Mouse (Mus musculus) WW6 (cell line): ENCODE data around the gene Tmem222.

Experiments used
- DNase-seq: peaks from one replicate; pipeline ENCODE4 v3.0.0-alpha.2; 2013; ENCODE audit warnings: low read depth, low spot score

Tmem222 gene

GRCm38 (mm10) chr4:133285299-133285698, 7.7 kb upstream of the Tmem222 start:
- no peak for DNase-seq

GRCm38 (mm10) chr4:133282656-133283055, 5.1 kb upstream of the Tmem222 start:
- no peak for DNase-seq

DNA sequence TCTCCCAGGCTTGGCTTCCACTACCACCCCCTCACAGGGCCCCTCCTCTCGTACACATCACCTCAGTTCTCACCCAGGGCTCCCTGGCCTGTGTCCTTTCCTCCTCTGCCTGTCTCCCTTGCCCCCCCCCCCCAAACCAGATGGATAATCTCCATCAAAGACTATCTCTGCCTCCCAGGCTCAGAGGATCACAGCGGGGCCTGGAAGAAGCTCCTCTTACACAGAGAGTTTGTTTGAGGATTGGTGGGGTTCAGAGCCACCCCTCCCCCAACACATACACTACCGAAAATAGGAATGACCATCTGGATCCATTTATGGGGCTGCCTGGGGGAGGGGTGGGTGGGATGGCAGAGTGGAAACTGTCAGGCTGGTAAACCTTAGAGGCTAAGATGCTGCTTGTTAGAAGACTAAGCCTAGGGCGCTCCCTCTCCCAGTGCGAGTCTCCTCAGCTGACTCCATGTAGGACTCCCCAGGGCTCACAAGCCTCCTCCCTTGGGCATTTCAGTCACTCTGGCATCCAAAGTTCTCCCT, 4.4 kb upstream of the Tmem222 start:
- DNase-seq, result no peak

DNA sequence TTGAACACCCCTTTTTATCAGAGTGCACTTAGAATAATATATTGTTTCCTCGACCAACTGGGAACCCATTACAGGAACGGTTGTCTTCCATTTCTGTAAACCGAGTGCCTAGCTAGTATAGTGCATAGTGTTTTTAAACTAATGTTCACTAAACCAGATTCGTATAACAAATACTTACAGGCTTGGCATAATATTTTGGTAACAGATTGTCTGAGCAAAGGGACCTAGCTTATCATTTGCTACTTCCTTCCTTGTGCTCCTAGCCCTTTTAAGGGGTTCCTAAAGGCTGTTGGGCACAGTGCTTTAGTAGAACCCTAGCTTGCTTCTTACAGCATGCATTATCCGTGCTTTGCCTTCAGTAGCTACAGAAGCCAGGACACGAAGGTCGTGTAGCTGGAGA, 3.9 kb upstream of the Tmem222 start:
- DNase-seq, result no peak

- DNase-seq, result no peak
These were observed 890 bp upstream of the Tmem222 start for GRCm38 (mm10) chr4:133278482-133278881.

DNA sequence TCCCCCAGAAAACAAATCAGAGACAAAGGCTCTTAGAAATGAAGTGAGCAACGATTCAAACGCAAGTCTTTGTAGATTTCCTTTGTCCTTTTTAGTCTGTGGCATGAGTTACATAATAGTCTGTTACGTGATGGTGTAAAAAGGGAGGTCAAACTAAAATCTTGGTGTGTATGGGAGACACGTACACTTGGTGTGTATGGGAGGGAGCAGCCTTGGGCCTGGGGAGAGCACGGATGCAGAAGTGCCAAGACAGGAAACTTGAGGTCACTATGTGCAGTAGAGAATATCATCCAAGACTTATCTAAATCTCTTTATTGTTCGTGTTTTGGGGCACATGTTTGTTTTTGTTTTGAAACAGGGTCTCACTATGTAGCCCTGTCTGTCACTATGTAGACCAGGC, 475 bp upstream of the Tmem222 start:
- DNase-seq, result no peak

DNA sequence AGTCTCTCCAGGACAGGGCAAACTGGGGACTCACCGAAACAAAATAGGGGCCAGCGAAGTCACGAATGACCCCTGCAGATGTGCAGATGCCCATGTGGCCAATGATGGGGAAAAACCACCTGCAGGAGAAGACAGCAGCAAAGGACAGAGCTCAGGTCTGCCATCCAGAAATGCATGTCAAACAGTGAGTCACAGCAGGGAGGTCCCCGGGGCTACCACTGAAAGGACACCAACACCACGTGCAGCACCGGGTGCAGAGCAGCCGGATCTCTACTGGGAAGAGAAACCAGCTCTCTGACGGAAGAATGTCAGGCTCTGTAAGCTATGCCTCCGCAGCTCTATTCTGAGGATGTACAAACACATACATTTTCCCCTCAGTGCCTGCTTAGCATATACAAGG, 6.7 kb downstream of the Tmem222 start:
- no peak for DNase-seq

DNA sequence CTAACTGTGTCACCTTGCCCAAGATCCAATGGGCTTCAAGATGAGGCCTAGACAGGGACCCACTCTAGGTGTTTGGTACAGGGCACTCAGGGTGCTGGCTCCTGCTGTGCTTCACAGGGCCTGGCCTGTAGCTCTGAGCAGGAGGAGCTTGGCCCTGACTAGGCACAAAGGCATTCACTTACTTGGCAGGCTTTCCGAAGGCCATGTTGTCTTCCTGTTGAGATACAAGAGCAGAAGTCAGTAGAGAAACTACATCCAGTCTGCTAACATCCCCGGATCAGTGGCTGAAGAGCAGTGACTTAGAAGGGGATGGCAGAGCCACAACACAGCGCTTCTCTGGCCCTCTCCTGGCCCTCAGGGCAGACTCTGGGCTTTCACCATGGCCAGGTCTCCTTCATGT, 8.0 kb downstream of the Tmem222 start:
- DNase-seq, result no peak

DNA sequence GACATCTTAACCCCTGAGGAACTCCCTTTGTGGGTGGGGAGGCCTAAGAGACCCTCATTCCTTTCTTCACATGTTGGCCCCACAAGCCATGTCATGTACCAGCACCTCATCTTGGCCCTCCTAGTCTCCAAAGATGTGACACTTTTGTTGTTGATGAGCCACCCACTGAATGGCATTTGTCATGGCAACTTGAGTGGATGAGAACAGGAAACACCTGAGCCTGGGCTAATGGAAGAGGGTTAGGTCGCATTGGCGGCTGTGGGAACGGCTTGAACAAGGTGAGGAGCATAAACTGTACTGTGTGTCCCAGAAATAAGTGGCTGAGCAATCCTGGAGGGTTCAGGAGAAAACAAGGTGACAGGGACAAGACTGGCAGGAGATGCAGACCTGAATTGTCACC, 8.7 kb downstream of the Tmem222 start:
- DNase-seq, result no peak

DNA sequence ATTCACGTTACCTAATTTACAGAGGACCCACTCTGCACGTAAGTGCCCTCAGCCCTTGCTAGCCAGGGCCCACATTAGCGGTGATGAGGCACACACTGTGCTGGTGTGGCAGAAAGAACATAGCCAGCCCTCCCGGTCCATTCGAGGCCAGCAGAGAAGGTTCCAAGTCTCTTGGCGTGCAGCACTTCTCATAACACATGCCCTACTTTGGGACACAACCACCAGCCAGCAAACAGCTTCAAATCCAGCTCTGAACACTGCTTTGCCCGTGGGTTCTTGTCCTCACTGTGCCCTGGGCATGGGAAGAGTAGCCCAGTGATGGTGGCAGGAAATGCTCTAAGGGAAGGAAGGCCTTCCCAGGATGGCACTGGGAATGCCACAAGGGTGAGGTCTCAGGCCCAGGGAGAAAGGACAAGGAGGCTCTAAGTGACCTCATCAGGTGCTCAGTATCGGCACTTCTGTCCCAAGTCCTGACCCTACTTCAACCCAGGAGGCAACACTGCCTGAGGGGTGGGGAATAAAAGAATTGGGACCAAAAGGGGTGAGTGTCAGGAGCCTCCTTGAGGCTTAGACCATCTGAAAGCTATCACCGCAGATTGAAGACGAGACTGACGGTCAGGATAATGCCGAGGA, 11.2 kb downstream of the Tmem222 start:
- no peak for DNase-seq

GRCm38 (mm10) chr4:133265759-133266158, 11.8 kb downstream of the Tmem222 start:
- DNase-seq, result no peak

- DNase-seq, result no peak
These were observed 12.3 kb downstream of the Tmem222 start for GRCm38 (mm10) chr4:133265297-133265696.

GRCm38 (mm10) chr4:133264559-133264958, 13.0 kb downstream of the Tmem222 start:
- no peak for DNase-seq

GRCm38 (mm10) chr4:133263756-133264155, 13.8 kb downstream of the Tmem222 start:
- DNase-seq, result no peak

DNA sequence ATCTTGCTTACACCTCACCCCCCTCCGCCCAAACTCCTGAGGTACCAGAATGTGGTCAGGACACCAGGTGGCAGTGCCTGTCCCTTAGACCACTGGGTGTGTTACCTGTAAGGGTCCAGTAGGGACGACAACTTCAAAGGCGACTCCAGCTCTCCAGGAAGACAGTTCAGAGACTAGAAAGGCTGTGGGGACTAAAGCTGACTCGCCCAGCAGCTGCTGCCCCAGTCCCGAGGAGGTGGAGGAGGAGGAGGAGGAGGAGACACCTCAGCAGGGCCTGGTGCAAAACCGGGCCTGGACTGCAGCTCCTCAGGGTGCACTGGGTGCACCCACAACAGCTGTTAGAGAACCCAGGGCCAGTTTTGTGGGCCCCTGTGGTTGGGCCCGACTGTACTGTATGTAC, 14.7 kb downstream of the Tmem222 start, which contains the start of gene Sytl1:
TSS of gene Sytl1 (minus strand) at position 232 of the 400 bp plus-strand sequence.
- no peak for DNase-seq

DNA sequence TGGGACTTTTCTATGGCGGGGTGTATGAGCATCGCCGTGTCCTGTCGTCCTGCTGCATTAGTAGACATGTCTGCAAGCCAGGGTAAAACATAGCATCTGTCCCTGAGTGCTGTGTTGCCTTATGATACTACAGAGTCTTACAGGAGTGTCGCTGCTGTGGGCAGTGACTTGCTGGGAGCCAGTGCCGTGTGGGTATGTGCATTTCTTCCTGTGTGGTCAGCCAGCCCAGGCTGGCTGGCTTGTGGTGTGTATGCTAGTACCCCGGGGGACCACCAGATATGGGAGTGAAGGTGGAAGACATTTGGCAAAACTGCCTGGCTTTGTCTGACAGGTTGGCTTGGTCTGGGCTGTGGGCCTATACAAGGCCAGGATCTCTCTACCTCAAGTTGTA, 15.2 kb downstream of the Tmem222 start:
- no peak for DNase-seq

DNA sequence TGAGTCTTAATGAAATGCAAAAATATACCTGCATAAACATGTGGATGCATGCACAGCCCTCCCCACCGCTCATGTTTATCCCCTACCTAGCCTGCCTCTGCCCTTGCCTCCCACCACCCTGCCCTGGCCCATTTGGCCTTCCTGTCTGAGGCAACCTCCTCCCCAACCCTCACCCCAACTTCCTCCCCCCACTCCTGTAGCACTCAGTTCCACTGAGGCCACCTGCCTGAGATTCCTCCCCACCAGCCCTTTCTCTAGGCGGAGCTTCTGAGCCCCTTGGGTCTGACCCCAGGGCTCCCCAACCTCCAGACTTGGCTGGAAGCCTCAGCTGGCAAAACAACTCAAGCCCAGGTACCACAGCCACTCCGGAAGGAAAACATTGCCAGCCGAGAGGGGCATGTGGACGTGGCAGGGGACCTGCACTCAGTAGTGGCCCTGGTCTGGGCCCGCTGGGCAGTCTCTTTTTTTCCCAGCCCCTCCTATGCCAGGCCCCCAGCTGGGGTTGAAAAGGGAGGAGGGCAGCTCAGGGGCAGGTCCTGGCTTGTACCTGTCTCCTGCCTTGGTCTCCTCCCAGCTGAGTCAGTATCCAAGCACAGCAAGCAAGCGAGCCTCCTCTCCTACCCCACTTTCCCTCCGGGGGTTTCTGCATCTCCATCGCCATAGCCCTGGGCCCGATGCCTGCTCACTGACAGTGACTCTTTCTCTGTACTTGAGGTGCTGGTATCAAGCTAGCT, 15.8 kb downstream of the Tmem222 start:
- no peak for DNase-seq

- DNase-seq, result no peak
These were observed 19.7 kb downstream of the Tmem222 start for GRCm38 (mm10) chr4:133257798-133258408.

DNA sequence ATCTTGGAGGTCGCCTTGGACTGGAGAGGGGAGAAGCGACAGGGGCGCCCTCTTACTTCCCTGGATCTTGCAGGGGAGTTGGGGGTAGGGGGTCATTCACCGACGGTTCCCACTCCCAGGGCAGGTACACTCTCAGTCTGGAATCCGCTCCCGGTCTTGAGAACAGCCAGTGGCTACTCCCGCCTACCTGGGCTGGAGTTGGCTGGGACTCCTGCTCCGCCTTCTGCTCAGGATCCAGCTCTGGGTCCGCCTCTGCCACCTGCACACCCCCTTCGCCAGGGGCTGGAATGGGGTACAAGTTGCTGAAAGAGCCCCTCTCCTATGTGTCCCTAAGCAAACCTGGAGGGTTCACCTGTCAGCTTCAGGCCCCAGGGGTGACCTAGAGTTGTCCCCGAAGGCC, 20.4 kb downstream of the Tmem222 start:
- no peak for DNase-seq

GRCm38 (mm10) chr4:133256820-133257219, 20.8 kb downstream of the Tmem222 start:
- DNase-seq, result no peak

- no peak for DNase-seq
These were observed 22.2 kb downstream of the Tmem222 start for GRCm38 (mm10) chr4:133255392-133255791.

DNA sequence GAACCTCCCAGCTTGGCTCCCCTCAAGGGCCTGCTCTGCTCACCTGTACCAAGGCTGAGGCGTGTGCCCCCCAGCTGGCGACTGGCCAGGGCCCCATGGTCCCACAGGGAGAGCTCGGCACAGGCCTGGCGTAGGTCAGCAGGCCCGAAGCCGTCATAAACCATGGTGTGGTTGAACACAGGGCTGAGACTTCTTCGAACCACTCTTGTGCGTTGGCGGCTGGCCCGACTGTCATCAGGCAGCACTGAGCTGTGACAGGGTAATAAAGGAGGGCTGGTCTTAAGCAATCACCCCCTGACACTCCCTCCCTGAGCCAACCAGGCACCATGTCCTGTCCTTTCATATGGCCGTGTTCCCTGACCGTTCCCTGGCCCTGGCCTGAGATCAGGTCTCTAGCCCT, 24.2 kb downstream of the Tmem222 start:
- DNase-seq, result no peak

DNA sequence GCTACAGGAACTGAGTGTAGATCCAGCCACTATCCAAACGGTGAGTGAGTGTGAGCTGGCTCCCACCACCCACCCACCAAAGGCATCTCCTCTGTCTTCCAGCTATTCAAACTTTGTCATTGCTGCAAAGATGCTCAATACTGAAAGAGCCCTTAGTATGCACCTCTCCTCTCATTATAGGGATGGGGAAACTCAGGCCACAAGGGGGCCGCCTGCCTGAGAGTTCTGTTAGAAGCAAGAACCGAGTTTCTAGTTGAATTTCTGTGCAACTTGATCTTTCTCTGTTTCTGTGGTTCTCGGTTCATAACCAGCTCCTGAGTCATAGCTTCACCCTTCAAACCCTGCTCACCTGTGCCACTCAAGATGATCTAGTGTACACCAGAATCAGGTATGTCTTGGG, 25.5 kb downstream of the Tmem222 start:
- no peak for DNase-seq
